Mouse (Mus musculus): ENCODE results near the gene Abhd5.
"Not testable (repeated sequence)": the region's sequence is repeated elsewhere in the genome, so short reads cannot be mapped to it uniquely, and the experiment has no call there.

Abhd5 gene

GRCm38 (mm10) chr9:122351303-122352024 is at the start of gene Abhd5:
Gene Abhd5 (plus strand): TSS chr9:122351608.
- DNase-seq (ENCODE audit: low spot score): peak; percentile 96

DNA sequence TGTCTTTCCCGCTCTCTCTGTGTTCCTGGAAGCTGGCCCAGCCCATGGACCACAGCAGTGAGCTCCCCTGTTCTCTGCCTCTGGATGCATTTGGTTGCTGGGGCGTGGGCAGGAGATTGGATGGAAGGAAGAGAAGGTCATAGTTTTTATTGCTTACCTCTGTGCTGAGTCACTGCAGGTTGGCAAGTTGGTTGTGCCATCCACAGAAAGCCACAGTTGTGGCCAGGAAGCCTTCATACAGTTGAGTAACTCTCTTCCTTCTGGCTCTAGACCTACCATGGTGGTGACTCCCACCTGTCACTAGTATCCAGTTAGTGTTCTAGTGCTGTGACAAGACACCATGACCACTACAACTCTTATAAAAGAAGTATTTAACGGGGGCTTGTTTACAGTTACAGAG is 46.1 kb upstream of the Abhd5 start:
- DNase-seq (ENCODE audit: low spot score): no peak

DNA sequence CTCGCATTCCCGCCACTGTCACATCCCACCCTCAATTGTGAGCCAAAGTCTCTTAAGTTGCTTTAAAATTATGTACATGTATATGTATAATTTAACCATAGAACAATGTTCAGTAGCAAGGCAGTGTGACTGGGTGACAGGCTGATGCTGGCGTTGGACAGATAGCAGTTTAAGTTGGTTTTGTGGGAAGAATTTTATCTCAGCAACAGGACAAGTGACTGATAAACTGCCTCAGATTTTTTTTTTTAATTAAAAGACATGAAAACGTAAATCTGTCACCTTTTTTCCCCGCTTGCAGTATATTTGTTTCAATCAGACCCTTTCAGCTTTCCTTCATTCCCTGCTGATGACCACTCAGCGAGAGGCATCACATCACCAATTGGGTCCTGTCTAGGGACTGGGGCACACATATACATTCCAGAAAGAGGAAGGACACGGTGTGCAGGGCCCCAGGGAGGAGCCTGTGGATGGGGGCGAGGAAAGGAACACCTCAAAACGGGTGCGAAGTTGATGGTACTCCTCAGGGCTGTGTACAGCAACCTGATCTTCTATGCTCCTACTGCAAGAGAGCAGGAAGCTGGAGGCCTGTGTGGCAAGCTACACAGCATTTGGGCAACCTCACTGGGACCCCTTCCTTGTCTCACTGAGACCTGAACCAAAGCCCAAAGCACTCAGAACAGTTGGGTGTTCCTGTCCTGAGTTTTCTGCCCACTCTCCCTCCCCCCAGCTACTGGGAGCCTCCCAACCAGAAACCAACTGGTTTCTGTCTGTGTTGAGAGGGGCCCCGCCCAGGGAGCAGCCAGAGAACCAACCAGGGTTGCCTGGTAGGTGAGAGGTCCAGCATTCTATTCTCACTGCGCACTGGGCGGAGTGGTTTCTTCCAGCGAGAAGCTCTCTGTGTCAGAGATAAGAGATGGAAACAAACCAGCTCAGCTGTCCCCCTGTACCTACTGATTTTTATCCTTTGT is 42.1 kb upstream of the Abhd5 start:
- no peak for DNase-seq (ENCODE audit: low spot score)

- peak; percentile 79 for DNase-seq (ENCODE audit: low spot score)
Observed at GRCm38 (mm10) chr9:122310613-122311049, 40.8 kb upstream of the Abhd5 start.

GRCm38 (mm10) chr9:122311051-122311760 is 40.2 kb upstream of the Abhd5 start:
- DNase-seq (ENCODE audit: low spot score): peak; percentile 9

GRCm38 (mm10) chr9:122312296-122312990 is 39.0 kb upstream of the Abhd5 start:
- no peak for DNase-seq (ENCODE audit: low spot score)

DNA sequence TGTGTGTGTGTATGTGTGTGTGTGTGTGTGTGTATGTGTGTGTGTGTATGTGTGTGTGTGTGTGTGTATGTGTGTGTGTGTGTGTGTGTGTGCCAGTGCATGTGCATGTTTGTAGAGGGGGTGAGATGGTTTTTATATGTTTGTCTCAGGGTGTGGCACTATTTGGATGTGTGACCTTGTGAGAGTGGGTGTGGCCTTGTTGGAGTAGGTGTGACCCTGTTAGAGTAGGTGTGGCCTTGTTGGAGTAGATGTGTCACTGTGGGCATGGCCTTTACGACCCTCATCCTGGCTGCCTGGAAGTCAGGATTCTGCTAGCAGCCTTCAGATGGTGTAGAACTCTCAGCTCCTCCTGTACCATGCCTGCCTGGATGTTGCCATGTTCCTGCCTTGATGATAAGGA is 38.3 kb upstream of the Abhd5 start:
- not testable (repeated sequence) for DNase-seq (ENCODE audit: low spot score)

GRCm38 (mm10) chr9:122314386-122314785 is 37.0 kb upstream of the Abhd5 start:
- no peak for DNase-seq (ENCODE audit: low spot score)

GRCm38 (mm10) chr9:122314942-122315341 is 36.5 kb upstream of the Abhd5 start:
- DNase-seq (ENCODE audit: low spot score): no peak

DNA sequence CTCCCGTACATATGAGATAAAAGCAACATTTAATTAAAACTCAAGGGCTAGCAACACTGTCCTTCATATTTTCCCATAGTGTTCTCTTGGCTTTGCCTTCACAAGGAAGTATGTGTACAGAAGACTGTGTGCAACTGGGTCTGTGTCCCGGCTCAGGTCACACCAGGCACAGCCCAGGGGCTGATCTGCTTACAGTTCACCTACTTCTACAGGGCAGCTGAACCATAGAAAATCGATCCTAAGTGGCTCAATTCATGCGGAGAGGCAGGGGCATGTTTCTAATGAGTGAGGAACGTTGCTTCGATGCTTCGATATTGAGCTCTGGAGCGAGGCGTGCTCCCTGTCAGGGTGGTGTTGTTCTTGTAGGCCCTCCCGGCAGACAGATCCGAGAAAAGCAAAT is 35.9 kb upstream of the Abhd5 start:
- no peak for DNase-seq (ENCODE audit: low spot score)

- DNase-seq (ENCODE audit: low spot score): no peak
Observed at GRCm38 (mm10) chr9:122316562-122316961, 34.8 kb upstream of the Abhd5 start.

- no peak for DNase-seq (ENCODE audit: low spot score)
Observed at GRCm38 (mm10) chr9:122320626-122321025, 30.8 kb upstream of the Abhd5 start.

DNA sequence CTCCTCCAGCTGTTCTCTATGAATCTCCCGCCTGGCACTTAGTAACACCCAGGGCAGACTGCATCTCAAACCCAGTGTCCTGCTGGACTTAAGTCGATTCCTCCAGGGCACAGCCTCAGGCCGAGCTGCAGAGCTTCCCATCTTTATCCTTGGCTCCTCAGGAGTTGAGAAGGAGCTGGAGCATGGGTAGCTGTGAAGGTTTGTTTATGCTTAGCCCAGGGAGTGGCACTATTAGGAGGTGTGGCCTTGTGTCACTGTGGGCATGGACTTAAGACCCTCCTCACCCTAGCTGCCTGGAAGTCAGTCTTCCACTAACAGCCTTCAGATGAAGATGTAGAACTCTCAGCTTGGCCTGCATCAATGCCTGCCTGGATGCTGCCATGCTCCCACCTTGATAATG is 29.1 kb upstream of the Abhd5 start:
- no peak for DNase-seq (ENCODE audit: low spot score)

GRCm38 (mm10) chr9:122325996-122326395 is 25.4 kb upstream of the Abhd5 start:
- no peak for DNase-seq (ENCODE audit: low spot score)

DNA sequence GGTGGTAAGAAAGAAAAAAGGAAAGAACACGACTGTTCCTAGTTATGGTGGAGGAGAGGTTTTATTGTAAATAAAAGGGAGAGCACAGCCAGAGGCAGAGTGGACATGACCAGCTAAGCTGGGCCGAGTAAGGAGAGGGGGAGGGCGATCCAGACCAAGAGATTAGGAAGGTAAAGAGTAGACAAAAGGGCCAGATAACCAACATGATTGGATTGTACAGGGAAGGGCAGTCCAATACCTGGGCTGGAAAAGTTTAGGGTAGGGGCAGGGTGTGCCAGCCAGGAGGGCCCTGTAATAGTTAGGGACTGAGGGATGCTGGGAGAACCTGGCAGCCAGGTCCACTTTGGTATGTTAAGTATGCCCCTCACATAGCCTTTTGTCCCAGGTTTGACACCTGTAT is 23.2 kb upstream of the Abhd5 start:
- no peak for DNase-seq (ENCODE audit: low spot score)

DNA sequence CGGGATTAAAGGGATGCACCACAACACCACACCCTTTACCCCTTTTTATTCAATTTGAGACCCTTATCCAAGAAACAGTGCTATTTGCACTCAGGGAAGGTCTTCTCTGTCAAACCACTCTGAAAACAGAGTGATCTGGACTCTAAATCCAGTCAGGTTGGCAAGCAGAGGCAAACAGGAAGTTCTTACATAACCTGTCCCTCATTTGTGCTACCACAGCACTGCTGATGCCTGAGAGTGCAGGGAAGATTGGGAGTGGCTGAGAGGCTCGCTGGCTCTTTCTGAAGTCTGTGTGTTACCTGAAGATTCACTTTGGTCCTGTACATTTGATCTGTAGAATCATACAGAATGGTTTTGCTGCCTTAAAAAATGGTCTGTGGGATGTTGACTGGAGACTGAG is 14.7 kb upstream of the Abhd5 start:
- no peak for DNase-seq (ENCODE audit: low spot score)

- no peak for DNase-seq (ENCODE audit: low spot score)
Observed at GRCm38 (mm10) chr9:122337510-122337931, 13.9 kb upstream of the Abhd5 start.

DNA sequence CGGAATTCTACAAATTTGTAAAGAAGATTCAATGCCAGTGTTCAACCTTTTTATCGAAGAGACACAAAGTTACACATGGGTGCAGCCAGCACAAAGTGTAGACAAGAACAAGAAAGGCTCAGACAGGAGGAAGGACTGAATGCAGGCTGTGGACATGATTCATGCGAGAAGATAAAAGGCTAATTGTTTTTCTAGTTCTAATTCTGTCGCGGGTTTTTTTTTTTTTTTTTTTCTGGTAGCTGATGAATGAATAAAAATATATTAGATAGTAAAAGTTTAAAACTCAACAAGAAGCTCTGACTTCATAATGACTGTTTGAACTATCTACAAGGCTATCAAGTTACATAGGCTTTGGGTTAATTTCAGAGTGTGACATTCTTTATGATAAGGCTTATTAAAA is 11.4 kb upstream of the Abhd5 start:
- DNase-seq (ENCODE audit: low spot score): no peak

- no peak for DNase-seq (ENCODE audit: low spot score)
Observed at GRCm38 (mm10) chr9:122343399-122343798, 8.0 kb upstream of the Abhd5 start.

DNA sequence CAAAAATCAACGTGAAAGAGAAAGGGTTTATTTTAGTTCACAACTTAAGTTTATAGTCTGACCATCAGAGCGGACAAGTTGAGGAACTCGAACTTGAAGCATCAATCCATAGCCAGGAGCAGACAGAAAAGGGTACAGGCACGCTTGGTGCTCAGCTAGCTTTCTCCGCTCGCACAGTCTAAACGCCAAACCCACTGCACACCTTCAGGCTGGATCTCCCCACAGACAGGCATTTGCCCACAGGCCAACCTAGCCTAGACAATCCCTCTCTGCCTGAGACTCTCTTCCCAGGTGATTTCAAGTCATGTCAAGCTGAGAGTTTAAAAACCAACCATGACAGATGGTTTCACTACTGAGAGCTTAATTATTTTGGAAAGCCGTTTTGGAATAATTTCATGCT is 6.8 kb upstream of the Abhd5 start:
- DNase-seq (ENCODE audit: low spot score): no peak

DNA sequence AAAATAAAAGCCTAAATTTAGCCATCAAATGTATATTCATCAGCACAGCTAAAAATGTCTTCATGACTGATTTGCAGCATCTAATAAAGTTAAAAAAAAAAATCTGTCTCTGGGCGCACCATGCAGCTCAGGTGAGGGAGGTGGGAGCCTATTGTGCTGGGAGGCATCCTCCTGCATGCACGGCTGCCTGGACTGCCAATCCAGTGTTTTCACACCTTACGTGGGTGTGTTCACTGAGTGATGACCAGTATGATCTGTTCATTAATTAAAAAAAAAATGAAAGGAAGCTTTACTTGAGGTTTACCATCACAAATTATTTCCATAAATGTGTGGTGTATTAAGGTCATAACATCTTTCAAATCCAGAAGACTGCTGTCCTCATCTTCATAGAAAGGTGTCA is 6.1 kb upstream of the Abhd5 start:
- no peak for DNase-seq (ENCODE audit: low spot score)

DNA sequence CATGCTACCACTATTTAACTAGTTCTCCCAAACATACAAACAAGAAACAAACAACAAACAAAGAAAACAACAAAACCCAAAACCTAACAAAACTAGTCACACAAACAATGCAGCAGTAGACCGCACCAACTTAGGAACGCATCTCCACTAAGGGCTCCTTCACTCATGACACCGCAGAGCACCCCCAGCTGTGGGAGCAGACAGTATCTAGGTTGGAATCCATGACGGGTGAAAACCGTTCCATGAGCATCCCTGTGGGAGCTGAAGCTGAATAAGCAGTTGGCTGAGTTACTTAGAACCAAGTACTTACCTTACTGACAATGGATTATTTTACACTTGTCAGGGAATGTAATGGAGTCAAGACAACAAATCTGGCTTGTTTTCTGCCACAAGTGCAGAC is 5.3 kb upstream of the Abhd5 start:
- DNase-seq (ENCODE audit: low spot score): no peak
